Mouse (Mus musculus) brain, embryonic 14.5 days (tissue): Measurements from ENCODE around the gene Oit1. TPM values are rescaled to one million over a fixed set of nuclear protein-coding genes. Genes with fewer than 3 reads are reported as not detected.

Experiments used
- DNase-seq: peaks from one replicate; pipeline ENCODE4 v3.0.0-alpha.2; 2011; ENCODE audit warnings: low read depth
- CTCF ChIP-seq: fragments of 200-500 bp; IDR thresholded peaks from 2 replicates; pipeline ENCODE4 v1.5.1; 2012; ENCODE audit warnings: inconsistent platforms, mild to moderate bottlenecking, moderate library complexity, borderline replicate concordance; ENCODE audit not compliant: insufficient read depth, insufficient read length; ENCODE audit errors: extremely low read depth
- POLR2A ChIP-seq: fragments of 200-500 bp; IDR thresholded peaks from 2 replicates; pipeline ENCODE4 v1.6.1; 2012; ENCODE audit warnings: mild to moderate bottlenecking, inconsistent platforms, borderline replicate concordance; ENCODE audit not compliant: poor library complexity, insufficient read depth, insufficient read length, severe bottlenecking; ENCODE audit errors: extremely low read depth
- polyA plus RNA-seq: library from polyadenylated mRNA; depleted of rRNA; stranded (reverse); fragments of >200 nt; gene quantifications from 2 replicates; pipeline ENCODE4 v1.2.3, GENCODE M21; 2012; rRNA removed

The Oit1 gene
- 0.07 TPM in 1 of 2 replicates, not detected in the other for polyA plus RNA-seq

DNA sequence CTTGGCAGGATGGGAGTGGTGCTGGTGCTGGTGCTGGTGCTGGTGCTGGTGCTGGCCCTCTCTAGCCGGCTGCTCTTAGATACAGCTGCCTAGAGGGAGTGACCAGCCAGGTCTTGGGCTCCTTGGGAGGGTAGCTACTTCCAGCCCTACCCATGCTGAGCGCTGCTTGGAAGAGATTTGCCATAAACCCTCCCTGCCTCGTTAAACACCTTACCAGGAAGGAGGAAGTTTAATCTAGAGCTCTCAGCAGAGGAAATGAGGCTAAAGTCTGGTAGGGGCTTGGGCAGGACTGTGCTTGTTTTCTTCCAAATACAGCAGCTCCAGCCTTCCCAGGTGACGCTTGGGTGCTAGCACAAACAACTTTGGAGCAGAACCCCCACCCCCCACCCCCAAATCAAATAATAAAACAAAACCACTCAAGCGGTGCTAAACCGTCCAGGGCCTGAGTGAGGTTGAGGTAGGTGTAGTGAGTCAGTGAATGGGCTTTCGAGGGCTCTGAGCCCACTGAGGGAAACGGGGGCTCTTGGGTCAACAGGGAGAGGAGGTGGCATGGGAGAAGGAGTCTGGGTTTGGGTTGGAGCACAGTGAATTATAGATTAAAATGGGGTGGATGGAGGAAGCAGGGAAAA lies at the start of gene Oit1:
Gene Oit1, minus strand, starts transcription at position 70 of the 629 bp plus-strand sequence.
- TF ChIP-seq POLR2A (no peak), CTCF (no peak)
- no peak for DNase-seq

DNA sequence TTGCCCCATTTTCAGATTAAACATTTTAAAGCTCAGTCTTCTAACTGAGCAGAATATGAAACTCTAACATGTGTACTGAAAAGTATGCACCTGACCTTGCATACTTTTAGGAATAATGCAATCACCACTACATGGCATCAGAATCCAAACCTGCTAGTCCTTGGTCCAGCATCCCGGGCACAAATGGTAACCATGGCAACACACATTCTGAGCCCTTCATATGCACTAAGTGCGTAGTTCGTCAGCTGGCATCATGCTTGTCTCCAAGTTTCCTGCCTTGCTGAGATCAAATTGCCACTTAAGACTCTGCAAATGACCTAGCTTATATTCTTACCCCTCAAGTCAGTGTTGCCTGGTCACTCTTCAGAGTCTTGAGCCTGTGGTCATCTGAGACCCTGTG lies 44.3 kb upstream of the Oit1 start:
- DNase-seq = peak; percentile 61
- TF ChIP-seq POLR2A = no peak
- TF ChIP-seq CTCF = no peak

GRCm38 (mm10) chr14:8421199-8421787 lies 42.7 kb upstream of the Oit1 start:
- TF ChIP-seq POLR2A (no peak), CTCF (no peak)
- DNase-seq = no peak

DNA sequence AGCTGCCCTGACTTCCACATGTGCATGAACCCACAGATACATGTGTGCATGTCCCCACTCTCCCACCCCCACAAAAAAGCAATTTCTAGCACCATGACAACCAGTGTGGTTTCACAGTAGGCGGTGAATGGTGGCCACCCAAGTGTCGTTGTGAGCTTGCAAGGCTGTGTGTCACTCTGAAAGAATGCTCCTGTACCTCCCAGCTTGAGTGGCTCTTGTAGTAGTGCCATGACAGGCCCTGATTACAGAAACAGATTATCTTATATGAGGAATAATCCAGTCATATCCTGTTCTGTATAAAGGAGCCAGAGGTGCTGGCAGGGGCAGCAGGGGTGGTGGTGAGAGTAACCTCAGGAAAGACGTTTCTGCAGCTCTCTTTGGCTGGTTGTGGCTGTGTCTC lies 40.1 kb upstream of the Oit1 start:
- TF ChIP-seq CTCF (no peak), POLR2A (no peak)
- no peak for DNase-seq

GRCm38 (mm10) chr14:8405946-8406345 lies 27.4 kb upstream of the Oit1 start:
- TF ChIP-seq POLR2A = no peak
- no peak for TF ChIP-seq CTCF
- DNase-seq = no peak

DNA sequence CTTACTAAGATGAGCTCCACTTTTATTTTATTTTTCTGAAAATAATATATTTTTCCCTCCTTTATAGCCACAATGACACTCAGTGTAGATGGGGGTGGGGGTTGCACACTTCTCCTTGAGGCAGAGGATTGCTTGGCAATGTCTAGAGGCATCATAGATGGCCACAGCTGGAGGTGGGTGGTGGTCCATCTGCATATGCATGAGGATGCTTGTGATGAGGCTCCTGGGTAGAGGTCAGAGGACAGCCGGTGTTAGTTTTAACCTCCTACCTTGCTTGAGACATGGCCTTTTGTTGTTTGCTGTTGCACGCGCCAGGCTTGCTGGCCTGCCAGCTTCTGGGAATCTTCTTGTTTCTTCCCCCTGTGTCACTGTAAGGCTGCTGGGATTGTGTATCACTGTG lies 24.8 kb upstream of the Oit1 start:
- DNase-seq = no peak
- no peak for TF ChIP-seq CTCF
- no peak for TF ChIP-seq POLR2A

GRCm38 (mm10) chr14:8398507-8398906 lies 20.0 kb upstream of the Oit1 start:
- TF ChIP-seq CTCF = no peak
- TF ChIP-seq POLR2A = no peak
- no peak for DNase-seq

DNA sequence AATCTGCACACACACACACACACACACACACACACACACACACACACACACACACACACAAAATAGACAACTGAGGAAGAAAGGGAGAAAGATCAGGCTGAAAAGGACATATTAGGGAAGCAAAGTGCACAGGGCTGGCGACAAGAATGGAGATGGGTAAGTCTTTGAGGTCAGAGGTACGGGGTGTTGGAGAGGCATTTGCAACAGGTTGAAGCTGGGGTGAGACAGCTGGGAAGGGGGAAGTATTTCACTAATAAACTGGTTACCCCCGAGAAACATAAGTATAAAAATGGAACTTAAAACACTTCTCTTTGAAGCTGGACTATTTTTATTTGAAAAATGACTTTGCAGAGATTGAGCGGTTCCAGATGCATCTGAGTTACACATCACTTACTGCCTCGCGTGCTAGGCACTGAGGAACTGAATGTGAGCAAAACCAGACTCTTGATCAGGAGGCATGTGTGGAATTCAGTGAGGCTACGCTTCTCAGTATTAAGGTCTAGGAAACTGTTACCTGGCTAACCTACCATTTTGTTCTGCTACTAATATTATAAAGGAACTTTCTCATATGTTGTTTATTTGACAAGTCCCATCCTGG lies 17.2 kb upstream of the Oit1 start:
- TF ChIP-seq CTCF = no peak
- no peak for TF ChIP-seq POLR2A
- DNase-seq = no peak

GRCm38 (mm10) chr14:8392181-8392825 lies 13.7 kb upstream of the Oit1 start:
- DNase-seq = peak; percentile 22
- TF ChIP-seq CTCF (no peak), POLR2A (no peak)

- TF ChIP-seq POLR2A (no peak), CTCF (no peak)
- DNase-seq = no peak
Observed at GRCm38 (mm10) chr14:8369394-8369793, 9.2 kb downstream of the Oit1 start.

DNA sequence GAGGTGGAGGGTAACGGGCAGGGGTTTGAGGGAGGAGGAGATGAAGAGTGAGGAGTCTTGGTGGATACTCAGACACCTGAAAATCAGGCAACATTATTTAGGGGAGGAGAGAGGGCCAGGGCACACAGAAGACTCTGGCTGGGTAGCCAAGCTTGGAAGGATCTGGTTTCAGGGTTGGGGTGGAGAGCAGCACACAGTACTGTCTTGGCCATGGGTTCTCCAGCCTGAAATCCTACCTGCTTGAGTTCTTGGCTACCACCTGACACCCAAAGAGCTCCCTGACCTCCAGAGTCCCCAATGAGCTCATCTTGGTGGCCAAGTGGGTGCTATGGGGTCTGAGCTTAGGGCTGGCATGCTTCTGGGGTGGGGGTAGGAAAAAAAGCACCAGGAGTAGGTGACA lies 9.7 kb downstream of the Oit1 start:
- no peak for TF ChIP-seq POLR2A
- no peak for TF ChIP-seq CTCF
- DNase-seq = no peak

GRCm38 (mm10) chr14:8367727-8368520 lies 10.6 kb downstream of the Oit1 start:
- TF ChIP-seq CTCF (no peak), POLR2A (no peak)

GRCm38 (mm10) chr14:8367121-8367520 lies 11.4 kb downstream of the Oit1 start:
- TF ChIP-seq CTCF (no peak), POLR2A (no peak)
- peak; percentile 26 for DNase-seq

More at GRCm38 (mm10) chr14:8367727-8368520, 10.6 kb downstream of the Oit1 start:
- DNase-seq = peak; percentile 57
